Mouse (Mus musculus) megakaryocyte, adult 5-6 weeks (primary cell): ENCODE results near the gene Calm2. TPM values are rescaled to one million over a fixed set of nuclear protein-coding genes. Genes with fewer than 3 reads are reported as not detected.

Experiments used
- ATAC-seq: 2 replicates; pipeline ENCODE4 v1.8.0; 2016; ENCODE audit warnings: mild to moderate bottlenecking, inconsistent platforms; ENCODE audit not compliant: poor library complexity, severe bottlenecking
- total RNA-seq, 2 experiments: library from RNA; stranded (forward) in 1 of 2; stranded (reverse) in 1 of 2; fragments of 153-499, 151-499 nt in 1 of 2; fragments of 221-1000, 200-1000 nt in 1 of 2; gene quantifications; 2 replicates each; pipeline versions ENCODE4 v1.2.3 to v1.2.4; 2015 to 2017

Gene Calm2
- total RNA-seq, 2 experiments from 2014 or later = 654 to 1,603 TPM

DNA sequence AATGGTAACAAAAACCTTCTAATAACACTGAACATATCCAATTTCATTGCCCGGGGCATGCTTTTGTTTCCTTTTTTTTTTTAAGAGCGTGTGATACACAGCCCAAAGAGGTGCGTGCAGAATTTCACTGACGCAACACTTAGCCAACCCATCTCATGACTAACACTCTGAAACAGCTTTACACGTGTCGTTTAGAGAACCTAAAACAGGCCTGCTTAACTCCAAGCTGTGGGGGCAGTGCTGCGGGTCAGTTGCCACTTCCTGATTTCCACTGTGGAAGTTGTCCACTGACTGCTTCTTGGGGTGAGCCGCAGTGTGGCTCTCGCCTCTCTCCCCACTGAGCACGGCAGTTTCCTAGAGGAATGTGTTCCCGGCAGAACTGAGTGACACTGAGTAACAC lies 41.2 kb downstream of the Calm2 start:
- peak; percentile 99 for ATAC-seq

DNA sequence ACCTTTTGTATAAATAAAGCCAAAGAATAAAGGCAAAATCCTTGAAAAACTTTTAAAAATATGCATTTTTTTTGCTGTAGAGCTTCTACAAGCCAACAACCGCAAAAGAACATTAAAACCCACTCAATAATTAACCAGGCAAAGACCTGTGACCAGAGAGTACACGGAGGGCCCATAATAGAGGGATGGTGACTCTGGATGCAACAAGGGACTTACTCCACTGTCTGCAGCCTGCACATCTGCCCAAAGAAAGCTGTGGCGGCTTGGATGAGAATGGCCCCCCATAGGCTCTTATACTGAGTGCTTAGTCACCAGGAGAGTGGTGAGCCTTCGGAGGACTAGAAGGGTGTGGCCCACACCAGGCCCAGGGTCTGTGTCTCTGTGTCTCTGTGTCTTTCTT lies 43.3 kb downstream of the Calm2 start:
- no peak for ATAC-seq

DNA sequence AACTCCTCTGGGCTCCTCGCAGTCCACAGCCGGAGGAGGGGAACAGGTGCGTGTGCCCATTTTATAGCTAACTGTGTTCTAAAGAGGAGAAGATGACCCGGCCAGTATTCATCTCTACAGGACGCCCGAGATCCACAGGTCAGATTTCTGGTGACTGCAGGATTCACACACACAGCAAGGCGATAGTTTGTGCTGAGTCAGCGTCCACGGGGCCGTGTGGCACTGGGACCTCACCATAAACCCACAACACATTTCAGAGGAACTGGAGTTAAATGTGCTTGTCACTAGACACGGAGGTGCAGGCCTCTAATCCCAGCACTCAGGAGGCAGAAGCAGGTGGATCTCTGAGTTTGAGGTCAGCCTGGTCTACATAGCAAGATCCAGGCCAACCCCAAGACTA lies 44.3 kb downstream of the Calm2 start:
- ATAC-seq = no peak

DNA sequence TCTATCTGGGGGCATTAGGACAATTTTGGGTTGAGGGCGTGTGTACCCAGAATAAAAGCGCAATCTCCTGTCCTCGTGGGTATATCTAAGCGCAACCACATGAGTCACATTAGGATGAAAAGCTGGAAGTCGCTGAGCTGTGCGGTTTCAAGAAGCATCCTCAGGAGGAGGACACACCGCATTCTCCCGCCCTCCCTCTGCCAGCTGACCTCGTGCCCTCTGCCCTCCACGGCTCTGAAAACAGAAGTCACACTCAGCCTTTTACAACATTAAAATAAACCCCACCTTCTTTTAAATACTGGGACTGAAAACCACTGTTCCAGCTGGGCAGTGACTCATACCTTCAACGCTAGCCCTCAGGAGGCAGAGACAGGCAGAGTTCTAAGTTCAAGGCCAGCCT lies 49.6 kb downstream of the Calm2 start:
- ATAC-seq = peak; percentile 91

DNA sequence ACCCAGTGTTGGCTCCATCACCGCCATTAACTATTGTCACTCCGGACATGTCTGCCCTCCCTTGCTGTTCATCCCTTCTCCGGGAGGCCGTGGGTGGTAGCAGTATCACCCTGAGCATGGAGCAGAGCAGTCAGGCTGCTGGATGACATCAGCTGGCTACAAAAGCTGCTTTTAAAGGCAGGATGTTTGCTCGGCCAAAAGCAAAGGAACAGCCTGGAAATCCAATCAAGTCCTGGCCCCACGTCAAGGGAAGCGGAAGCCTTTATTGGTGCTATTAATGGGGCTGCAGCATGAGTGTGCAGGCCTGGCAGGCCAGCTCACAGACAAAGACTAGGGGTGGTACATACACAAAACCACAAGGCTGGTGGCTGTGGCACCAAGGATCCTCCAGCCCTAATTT lies 55.5 kb downstream of the Calm2 start:
- no peak for ATAC-seq

DNA sequence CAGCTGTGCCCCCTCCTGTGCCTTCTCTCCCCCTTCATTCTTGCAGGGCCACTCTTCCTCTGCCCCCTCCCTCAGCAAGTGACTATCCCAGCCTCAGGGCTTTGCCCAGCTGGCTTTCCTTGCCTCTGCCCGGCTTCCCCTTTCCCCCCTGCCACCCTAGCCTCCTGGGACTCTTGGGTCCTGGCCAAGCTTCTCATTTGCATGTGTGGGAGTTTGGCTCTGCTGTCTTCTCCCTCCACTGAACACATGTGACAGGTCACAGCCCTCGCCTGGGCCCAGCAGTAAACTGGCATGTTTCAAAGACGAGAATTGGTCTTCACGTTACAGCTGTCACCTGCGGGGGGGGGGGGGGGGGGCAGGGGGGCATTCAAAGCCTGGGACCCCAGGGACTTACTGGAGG lies 59.7 kb downstream of the Calm2 start:
- peak; percentile 18; the same call in 1 of the 2 replicates for ATAC-seq

DNA sequence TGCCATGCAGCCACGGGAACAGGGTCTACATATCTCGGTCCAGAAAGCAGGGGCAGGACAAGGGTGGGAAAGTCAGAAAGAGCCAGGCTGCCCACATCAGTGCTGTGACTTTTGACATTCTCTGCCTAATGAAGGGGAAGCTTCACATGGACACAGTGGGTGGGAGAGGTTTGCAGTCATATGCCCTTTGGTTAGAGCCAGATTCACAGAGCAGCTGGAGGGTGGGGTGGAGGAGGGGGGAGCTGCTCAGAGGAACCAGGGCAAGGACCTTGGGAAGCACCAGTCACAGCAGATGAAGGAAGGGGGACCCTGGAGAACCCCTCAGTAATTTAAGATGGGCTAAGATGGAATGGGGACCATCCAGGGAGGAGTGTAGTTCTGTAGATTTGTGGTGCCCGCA lies 60.9 kb downstream of the Calm2 start:
- ATAC-seq = no peak

Other genes with a start within 250 kb of the Calm2 start
- 16.1 and 19.7 TPM in 2 replicates for gene Mcfd2, start 181.0 kb downstream of the Calm2 start, total RNA-seq (2015)
- gene Mcfd2, start 181.0 kb downstream of the Calm2 start, total RNA-seq (2017) = 38.5 and 44.9 TPM in 2 replicates
- gene Ttc7, start 164.0 kb downstream of the Calm2 start, total RNA-seq (2015) = 78.8 and 94.9 TPM in 2 replicates
- gene Ttc7, start 164.0 kb downstream of the Calm2 start, total RNA-seq (2017) = 94.0 and 96.3 TPM in 2 replicates
- gene Stpg4, start 19.2 kb downstream of the Calm2 start, total RNA-seq (2015) = not detected in 2 replicates
- not detected in 2 replicates for gene Stpg4, start 19.2 kb downstream of the Calm2 start, total RNA-seq (2017)
- gene Epcam, start 189.0 kb upstream of the Calm2 start, total RNA-seq (2015) = 0.50 TPM in 1 of 2 replicates, not detected in the other
- gene Epcam, start 189.0 kb upstream of the Calm2 start, total RNA-seq (2017) = 1.1 TPM in 1 of 2 replicates, not detected in the other
- gene Msh2, start 225.4 kb upstream of the Calm2 start, total RNA-seq (2015) = 13.4 and 15.6 TPM in 2 replicates
- gene Msh2, start 225.4 kb upstream of the Calm2 start, total RNA-seq (2017) = 30.6 and 31.6 TPM in 2 replicates